Mouse (Mus musculus) mouse trophoblast stem cell (cell line): Measurements from ENCODE around the gene Syp.

Experiments
- in situ Hi-C, 2 experiments: fragments of 300-500 bp; cut with MseI, MboI; formaldehyde crosslinking; loops; 2 replicates in 1 of 2; 3 replicates in 1 of 2; pipeline ENCODE4 v1.15.1; 2025

The Syp gene

DNA sequence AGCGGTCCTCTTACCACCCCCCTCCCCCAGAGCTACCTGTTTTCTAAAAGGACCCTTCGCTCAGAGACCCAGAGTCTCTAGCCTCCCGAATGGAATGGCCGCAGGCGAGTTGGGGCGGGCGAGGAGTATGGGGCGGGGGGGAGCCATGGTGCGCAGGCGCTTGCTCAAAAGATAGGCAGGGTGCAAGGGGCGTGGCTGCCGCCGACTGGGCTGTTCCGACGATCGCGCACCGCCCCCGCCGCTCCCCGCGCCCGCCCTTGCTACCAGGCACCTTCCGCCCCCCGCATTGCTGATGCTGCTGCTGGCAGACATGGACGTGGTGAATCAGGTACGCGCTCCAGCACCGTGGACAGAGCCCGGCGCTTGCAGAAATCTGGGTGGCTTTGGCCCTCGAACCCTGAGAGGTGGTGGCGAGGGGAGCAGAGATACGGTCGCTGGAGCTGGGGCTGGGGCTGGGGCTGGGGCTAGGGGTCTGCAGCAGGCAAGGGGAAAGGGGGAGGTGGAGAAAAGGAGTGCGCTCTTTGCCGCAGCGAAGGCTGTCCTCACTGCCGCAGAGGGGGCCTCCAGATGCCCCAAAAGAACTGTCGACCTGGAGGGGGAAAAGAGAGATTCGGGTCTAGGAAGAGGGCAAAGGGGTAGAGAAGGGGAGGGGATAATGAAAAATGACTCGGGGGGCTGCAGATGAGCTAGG lies at the start of gene Syp:
Gene Syp (plus strand): TSS at position 71 of the 691 bp plus-strand sequence.
- in situ Hi-C loops, result loop anchor here (10.0 kb wide), 1 partner anchor 164 kb away; no protein-coding TSS in a partner anchor

DNA sequence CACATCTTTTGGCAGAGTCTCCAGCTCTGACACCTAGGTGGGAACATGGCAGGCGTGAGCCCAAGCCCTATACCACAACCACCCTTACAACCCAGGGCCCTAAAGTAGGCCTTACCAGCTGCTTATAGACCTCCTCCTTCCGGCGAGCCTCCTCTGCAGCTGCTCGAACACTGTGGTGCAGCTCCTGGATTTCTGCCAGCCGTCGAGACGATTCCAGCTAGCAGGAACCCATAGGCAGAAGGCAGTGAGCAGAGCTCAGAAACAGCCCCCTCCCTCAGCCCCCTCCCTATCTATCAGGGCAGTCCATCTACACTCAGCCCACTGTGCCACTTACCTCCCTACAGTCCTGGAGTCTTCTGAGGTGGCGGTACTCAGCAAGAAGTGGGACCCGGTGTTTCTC lies 42.9 kb upstream of the Syp start:
- in situ Hi-C loops, result no loop called here

GRCm38 (mm10) chrX:7604004-7604403 lies 34.3 kb upstream of the Syp start:
- in situ Hi-C loops, result no loop called here

- in situ Hi-C loops, result no loop called here
Measured at GRCm38 (mm10) chrX:7604879-7605574, 33.2 kb upstream of the Syp start, which contains the start of gene Ccdc22. Gene Ccdc22 (minus strand): TSS chrX:7605517.

- in situ Hi-C loops, result no loop called here
Measured at GRCm38 (mm10) chrX:7605575-7605941, 32.7 kb upstream of the Syp start.

- in situ Hi-C loops, result no loop called here
Measured at GRCm38 (mm10) chrX:7606783-7607182, 31.5 kb upstream of the Syp start, which contains the start of gene Cacna1f. Gene Cacna1f (plus strand): TSS chrX:7607083.

DNA sequence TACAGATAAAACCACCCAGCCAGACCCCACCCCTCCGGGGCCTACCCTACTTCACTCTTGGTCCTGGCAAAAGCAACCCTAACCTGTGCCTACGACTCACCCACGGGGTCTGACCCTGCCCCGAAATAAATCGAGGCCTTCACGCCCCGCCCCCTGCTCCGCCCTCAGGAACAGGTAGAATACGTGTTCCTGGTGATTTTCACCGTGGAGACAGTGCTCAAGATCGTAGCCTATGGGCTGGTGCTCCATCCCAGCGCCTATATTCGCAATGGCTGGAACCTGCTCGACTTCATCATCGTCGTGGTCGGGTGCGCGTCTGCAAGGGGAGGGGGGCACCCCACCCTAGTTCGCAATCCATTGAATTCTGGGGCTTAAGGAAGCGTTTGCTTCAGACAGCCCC lies 28.2 kb upstream of the Syp start:
- in situ Hi-C loops, result no loop called here

GRCm38 (mm10) chrX:7610536-7611258 lies 27.6 kb upstream of the Syp start:
- in situ Hi-C loops, result no loop called here

DNA sequence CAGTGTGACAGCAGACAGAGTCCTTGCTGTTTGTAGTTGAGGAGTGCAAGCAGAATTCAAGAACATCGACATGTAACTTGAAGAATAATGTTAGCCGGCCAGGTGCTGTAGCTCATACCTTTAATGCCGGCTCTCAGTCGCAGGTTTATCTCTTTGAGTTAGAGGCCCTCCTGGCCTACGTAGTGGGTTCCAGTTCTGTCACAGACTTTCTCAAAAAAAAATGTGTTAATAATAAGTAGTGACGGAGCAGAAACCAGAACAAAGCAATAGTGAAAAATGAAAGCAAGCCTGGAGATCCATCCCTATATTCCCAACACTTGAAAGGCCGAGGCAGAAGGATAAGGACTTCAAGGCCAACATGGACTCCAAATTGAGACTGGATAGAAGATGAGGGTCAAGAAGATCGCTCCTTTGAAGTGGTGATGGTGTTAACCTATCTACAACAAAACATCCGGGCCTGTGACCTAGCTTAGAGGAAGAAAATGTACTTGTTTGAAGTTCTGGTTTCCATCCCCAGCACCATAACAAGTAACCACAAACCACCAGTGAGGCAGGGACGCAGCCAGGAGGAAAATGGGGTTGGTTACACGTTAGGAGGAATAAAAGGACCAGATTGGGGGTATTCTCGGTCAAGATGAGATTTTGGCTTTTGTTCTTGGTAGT lies 20.3 kb upstream of the Syp start:
- in situ Hi-C loops, result no loop called here

GRCm38 (mm10) chrX:7632560-7632959 lies 5.7 kb upstream of the Syp start:
- in situ Hi-C loops, result loop anchor here (10.0 kb wide), 1 partner anchor 158 kb away; no protein-coding TSS in a partner anchor

DNA sequence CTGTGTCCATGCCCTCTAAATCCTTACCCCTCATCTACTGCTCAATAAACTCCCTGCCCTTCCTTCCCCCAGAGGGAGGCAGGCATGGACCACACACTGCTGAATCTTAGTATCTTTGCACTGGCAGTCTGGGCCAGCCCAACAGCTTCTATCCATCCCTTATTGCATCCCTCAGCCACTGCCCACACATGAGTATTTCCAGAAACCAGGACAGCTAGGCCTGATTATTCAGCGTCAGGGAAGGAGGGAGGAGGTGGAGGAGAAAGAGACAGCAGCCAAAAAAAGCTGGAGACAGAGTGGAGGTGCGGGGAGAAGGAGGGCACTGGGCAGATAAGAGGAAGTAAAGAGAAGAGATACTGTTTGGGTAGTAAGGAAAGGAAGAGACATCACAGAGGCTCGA lies 3.2 kb upstream of the Syp start:
- in situ Hi-C loops, result loop anchor here (10.0 kb wide), 1 partner anchor 160 kb away; no protein-coding TSS in a partner anchor

DNA sequence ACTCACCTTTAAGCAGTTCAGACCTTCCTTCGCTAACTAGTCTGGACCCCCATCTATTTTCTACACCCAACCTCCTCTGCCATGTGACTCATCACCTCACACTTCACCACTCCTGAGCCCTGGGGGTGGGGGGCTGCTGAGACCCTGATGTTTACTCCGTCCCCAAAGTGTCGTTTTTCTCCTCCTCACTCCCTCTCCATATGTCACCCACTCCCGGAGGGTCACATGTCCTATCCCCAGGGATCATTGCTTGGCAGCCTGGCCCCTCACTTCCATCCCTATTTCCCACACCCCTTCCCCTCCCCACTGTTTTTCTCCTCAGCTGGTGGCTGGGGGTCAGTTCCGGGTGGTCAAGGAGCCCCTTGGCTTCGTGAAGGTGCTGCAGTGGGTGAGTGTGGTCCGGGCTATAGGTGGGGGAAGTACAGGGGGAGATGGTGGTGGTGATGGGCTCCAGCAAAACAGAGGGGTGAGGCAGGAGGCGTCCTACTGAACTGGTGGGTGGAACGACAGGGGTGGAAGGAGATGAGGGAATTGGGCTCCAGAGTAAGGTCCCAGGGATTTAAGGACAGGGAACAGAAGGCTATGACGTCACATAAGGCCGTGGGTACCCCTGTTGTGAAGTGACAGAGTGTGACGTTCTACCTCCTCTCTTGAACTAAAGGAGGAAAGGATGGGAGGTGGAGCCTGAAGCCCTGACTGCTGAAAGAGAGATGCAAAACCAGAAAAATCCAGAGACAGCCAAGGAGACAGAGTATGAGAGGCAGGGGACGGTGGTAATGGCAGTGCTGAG lies 1.5 kb downstream of the Syp start:
- in situ Hi-C loops, result loop anchor here (10.0 kb wide), 2 partner anchors 165 to 215 kb away; no protein-coding TSS in a partner anchor

GRCm38 (mm10) chrX:7640785-7641184 lies 2.5 kb downstream of the Syp start:
- in situ Hi-C loops, result loop anchor here in 1 of 2 experiments (10.0 kb wide), 1 partner anchor 216 kb away; no protein-coding TSS in a partner anchor

GRCm38 (mm10) chrX:7645349-7645748 lies 7.1 kb downstream of the Syp start:
- in situ Hi-C loops, result loop anchor here in 1 of 2 experiments (10.0 kb wide), 1 partner anchor 221 kb away; no protein-coding TSS in a partner anchor

- in situ Hi-C loops, result loop anchor here in 1 of 2 experiments (10.0 kb wide), 1 partner anchor 224 kb away; no protein-coding TSS in a partner anchor
Measured at GRCm38 (mm10) chrX:7648671-7649304, 10.5 kb downstream of the Syp start.

DNA sequence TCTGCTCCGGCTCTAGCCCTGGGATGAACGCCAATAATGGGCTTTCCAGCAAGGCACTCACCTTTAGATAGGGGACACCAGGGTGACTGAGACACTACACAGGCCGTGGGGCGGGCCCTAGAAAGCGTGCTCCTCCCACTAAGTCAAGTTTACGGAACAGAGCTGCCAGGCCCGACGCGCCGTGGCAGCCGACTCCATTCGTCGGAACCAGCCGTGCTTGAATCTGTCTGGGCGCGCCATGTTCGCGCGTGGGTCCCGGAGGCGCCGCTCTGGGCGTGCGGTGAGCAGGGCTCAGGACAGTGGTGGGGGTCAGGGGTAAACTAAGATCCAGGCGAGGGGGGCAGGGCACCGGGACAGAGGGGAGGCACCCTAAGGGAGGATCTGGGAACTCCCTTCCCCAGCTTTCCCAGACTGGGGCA lies 19.0 kb downstream of the Syp start, which contains the start of gene Prickle3:
Gene Prickle3 (plus strand): TSS at position 40 of the 419 bp plus-strand sequence.
- in situ Hi-C loops, result loop anchor here in 1 of 2 experiments (10.0 kb wide), 1 partner anchor 58 kb away; the partner anchor contains the start of gene Wdr45

GRCm38 (mm10) chrX:7658031-7658784 lies 19.9 kb downstream of the Syp start:
- in situ Hi-C loops, result loop anchor here in 1 of 2 experiments (10.0 kb wide), 1 partner anchor 57 kb away; the partner anchor contains the start of gene Wdr45

DNA sequence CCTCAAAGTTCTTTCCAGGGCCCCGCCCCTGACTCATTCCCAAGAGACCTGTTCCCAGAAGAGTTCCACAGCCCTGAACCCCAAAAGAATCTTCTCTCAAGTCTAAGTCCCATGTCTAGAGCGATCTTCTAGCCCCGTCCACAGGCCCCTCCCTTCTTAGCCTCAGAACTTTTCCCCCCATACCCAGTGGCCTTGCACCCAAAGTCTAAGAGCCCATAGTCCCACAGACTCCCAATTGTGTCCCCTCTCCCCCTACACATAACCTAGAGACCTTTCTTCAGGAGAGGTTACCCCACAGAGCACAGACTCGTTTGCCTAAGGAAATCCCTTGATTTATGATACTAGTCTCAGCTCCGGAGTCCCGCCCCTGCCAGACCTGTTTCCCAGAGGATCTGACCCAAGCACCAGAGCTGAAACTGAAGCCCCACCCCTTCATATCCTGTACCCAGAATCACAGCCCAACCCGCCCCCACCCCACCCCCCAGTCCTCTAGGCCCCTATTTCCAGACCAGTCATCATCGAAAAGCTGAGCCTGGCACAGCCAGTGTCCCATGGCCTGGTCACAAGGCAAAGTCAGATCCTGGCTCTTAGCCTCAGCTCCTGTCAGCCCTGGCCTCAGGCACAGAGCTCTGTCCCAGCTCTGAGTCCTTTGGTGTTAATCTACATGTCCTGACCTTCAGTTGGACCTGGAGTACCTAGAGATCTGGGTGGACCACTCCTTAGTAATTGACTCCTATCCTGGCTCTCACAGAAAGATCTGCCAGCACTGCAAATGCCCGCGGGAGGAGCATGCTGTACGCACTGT lies 20.7 kb downstream of the Syp start:
- in situ Hi-C loops, result loop anchor here in 1 of 2 experiments (10.0 kb wide), 1 partner anchor 56 kb away; the partner anchor contains the start of gene Wdr45
